Mouse (Mus musculus) lung, embryonic 14.5 days (tissue): ENCODE results near the gene Tpsb2. TPM values are rescaled to one million over a fixed set of nuclear protein-coding genes. Genes with fewer than 3 reads are reported as not detected.

Source experiments
- ATAC-seq: fragments of 200-750 bp; cut with Nextera tagmentation; 2 replicates; pipeline ENCODE4 v1.8.0; 2017; ENCODE audit warnings: mild to moderate bottlenecking, moderate TSS enrichment, moderate library complexity; ENCODE audit not compliant: insufficient read depth
- DNase-seq: peaks from one replicate; pipeline ENCODE4 v3.0.0-alpha.2; 2015
- H3K27ac ChIP-seq: fragments of 300-500 bp; sonication (generic); 2 replicates; pipeline ENCODE4 v1.5.1; 2014; ENCODE audit warnings: low read depth, mild to moderate bottlenecking, moderate library complexity
- H3K27me3 ChIP-seq: fragments of 300-500 bp; sonication (generic); 2 replicates; pipeline ENCODE4 v1.6.1; 2014; ENCODE audit warnings: low read length, control low read depth; ENCODE audit not compliant: insufficient read depth
- H3K36me3 ChIP-seq: fragments of 300-500 bp; sonication (generic); 2 replicates; pipeline ENCODE4 v1.6.1; 2014; ENCODE audit warnings: control low read depth; ENCODE audit not compliant: insufficient read depth
- H3K4me1 ChIP-seq: fragments of 300-500 bp; sonication (generic); 2 replicates; pipeline ENCODE4 v1.6.1; 2014; ENCODE audit warnings: antibody characterized with exemption, control low read depth; ENCODE audit not compliant: insufficient read depth
- H3K4me2 ChIP-seq: fragments of 300-500 bp; sonication (generic); 2 replicates; pipeline ENCODE4 v1.6.1; 2014; ENCODE audit warnings: mild to moderate bottlenecking
- H3K4me3 ChIP-seq: fragments of 300-500 bp; sonication (generic); 2 replicates; pipeline ENCODE4 v1.5.1; 2014; ENCODE audit warnings: low read depth, low read length
- H3K9ac ChIP-seq: fragments of 300-500 bp; sonication (generic); 2 replicates; pipeline ENCODE4 v1.6.1; 2014
- H3K9me3 ChIP-seq: fragments of 300-500 bp; sonication (generic); 2 replicates; pipeline ENCODE4 v1.6.1; 2016; ENCODE audit warnings: low read depth, low read length, control low read depth
- CTCF ChIP-seq: IDR thresholded peaks from 2 replicates; pipeline ENCODE4 v1.5.1; 2016; ENCODE audit warnings: antibody characterized with exemption, low read depth
- WGBS: fragments of 180-500 bp; shearing (Covaris S2); extraction: QIAGEN DNeasy Blood & Tissue Kit; methylation state at CpG from one replicate; pipeline ENCODE4 v1.1.7; 2014; 5-methylcytosine and 5-hydroxymethylcytosine counted together
- polyA plus RNA-seq: library from polyadenylated mRNA; unstranded; fragments of >200 nt; fragmentation: Nextera tagmentation; extraction: Ambion mirVana; gene quantifications from 2 replicates; pipeline ENCODE4 v1.2.1, GENCODE M21; 2014

The Tpsb2 gene
- polyA plus RNA-seq, 1 experiment from 2014 or later, result 1.3 TPM

GRCm38 (mm10) chr17:25341490-25341889 lies 24.6 kb upstream of the Tpsb2 start:
- no peak overlapping the region for H3K9ac ChIP-seq
- TF ChIP-seq CTCF, result no peak
- no peaks in the 10 kb centered on the region for H3K4me1 ChIP-seq
- no peak overlapping the region for H3K4me3 ChIP-seq
- ATAC-seq (no peak), DNase-seq (no peak)
- H3K36me3 ChIP-seq, result no peaks in the 10 kb centered on the region
- no peak overlapping the region for H3K4me2 ChIP-seq
- no peaks in the 10 kb centered on the region for H3K9me3 ChIP-seq
- no peak overlapping the region for H3K27ac ChIP-seq
- WGBS, result 22% methylated on average over 3 of the region's 3 CpGs
- H3K27me3 ChIP-seq, result no peaks in the 10 kb centered on the region

- no peaks in the 10 kb centered on the region for H3K4me1 ChIP-seq
- H3K4me3 ChIP-seq, result no peak within 1 kb of the TSS
- DNase-seq (no peak), ATAC-seq (no peak)
- TF ChIP-seq CTCF, result no peak
- no peak within 1 kb of the TSS for H3K4me2 ChIP-seq
- no peak within 1 kb of the TSS for H3K9ac ChIP-seq
- WGBS, result 93% methylated on average over 4 of the region's 4 CpGs
- H3K27me3 ChIP-seq, result no peaks in the 10 kb centered on the region
- no peaks in the 10 kb centered on the region for H3K36me3 ChIP-seq
- no peaks in the 10 kb centered on the region for H3K9me3 ChIP-seq
- H3K27ac ChIP-seq, result no peak within 1 kb of the TSS
These were observed 20.6 kb upstream of the Tpsb2 start, which contains the start of gene Tpsab1 for GRCm38 (mm10) chr17:25345462-25345861. Tpsab1 (minus strand) TSS chr17:25345562.

- DNase-seq, result no peak
- Histone ChIP-seq H3K9ac (no peak overlapping the region), H3K27ac (no peak overlapping the region), H3K4me1 (no peaks in the 10 kb centered on the region), H3K9me3 (no peaks in the 10 kb centered on the region), H3K4me2 (no peak overlapping the region), H3K36me3 (no peaks in the 10 kb centered on the region), H3K27me3 (no peaks in the 10 kb centered on the region), H3K4me3 (no peak overlapping the region)
- WGBS, result 63% methylated on average over 2 of the region's 2 CpGs
- no peak for ATAC-seq
- TF ChIP-seq CTCF, result no peak
These were observed 4.8 kb upstream of the Tpsb2 start for GRCm38 (mm10) chr17:25361291-25361690.

- Histone ChIP-seq H3K9ac (no peak overlapping the region), H3K4me1 (no peaks in the 10 kb centered on the region), H3K27me3 (no peaks in the 10 kb centered on the region), H3K36me3 (no peaks in the 10 kb centered on the region), H3K4me3 (no peak overlapping the region), H3K4me2 (no peak overlapping the region), H3K9me3 (no peaks in the 10 kb centered on the region), H3K27ac (no peak overlapping the region)
- DNase-seq (peak; percentile 61), ATAC-seq (no peak)
- 9% methylated on average over 1 of the region's 1 CpGs for WGBS
- TF ChIP-seq CTCF, result peak; percentile 81
These were observed 2.4 kb upstream of the Tpsb2 start for GRCm38 (mm10) chr17:25363726-25364125.

GRCm38 (mm10) chr17:25368973-25369372 lies 2.9 kb downstream of the Tpsb2 start, which contains the start of gene Tpsg1:
Tpsg1 (plus strand) TSS chr17:25369273.
- no peak for TF ChIP-seq CTCF
- no peaks in the 10 kb centered on the region for H3K4me1 ChIP-seq
- H3K27ac ChIP-seq, result no peak within 1 kb of the TSS
- no peaks in the 10 kb centered on the region for H3K9me3 ChIP-seq
- no peak within 1 kb of the TSS for H3K4me2 ChIP-seq
- H3K36me3 ChIP-seq, result no peaks in the 10 kb centered on the region
- H3K9ac ChIP-seq, result no peak within 1 kb of the TSS
- ATAC-seq, result no peak
- no peak for DNase-seq
- no peak within 1 kb of the TSS for H3K4me3 ChIP-seq
- H3K27me3 ChIP-seq, result no peaks in the 10 kb centered on the region
- 62% methylated on average over 3 of the region's 3 CpGs for WGBS

- WGBS, result 75% methylated on average over 8 of the region's 8 CpGs
- Histone ChIP-seq H3K27ac (no peak overlapping the region), H3K27me3 (no peaks in the 10 kb centered on the region), H3K4me2 (no peak overlapping the region), H3K4me1 (no peaks in the 10 kb centered on the region), H3K9ac (no peak overlapping the region), H3K9me3 (no peaks in the 10 kb centered on the region), H3K4me3 (no peak overlapping the region), H3K36me3 (0 out of 2 replicates have a peak, but pooled peaks cover 3% of the 10 kb centered on the region)
- no peak for TF ChIP-seq CTCF
- ATAC-seq, result no peak
- no peak for DNase-seq
These were observed 6.4 kb downstream of the Tpsb2 start for GRCm38 (mm10) chr17:25372491-25372890.

- TF ChIP-seq CTCF, result peak; percentile 64
- Histone ChIP-seq H3K4me2 (no peak overlapping the region), H3K27me3 (no peaks in the 10 kb centered on the region), H3K27ac (no peak overlapping the region), H3K4me1 (no peaks in the 10 kb centered on the region), H3K9ac (no peak overlapping the region), H3K4me3 (no peak overlapping the region), H3K36me3 (0 out of 2 replicates have a peak, but pooled peaks cover 3% of the 10 kb centered on the region), H3K9me3 (no peaks in the 10 kb centered on the region)
- ATAC-seq (peak; percentile 73; the same call in 1 of the 2 replicates), DNase-seq (peak; percentile 65)
- WGBS, result 28% methylated on average over 9 of the region's 9 CpGs
These were observed 7.9 kb downstream of the Tpsb2 start for GRCm38 (mm10) chr17:25374011-25374410.

GRCm38 (mm10) chr17:25394526-25394925 lies 28.4 kb downstream of the Tpsb2 start:
- Histone ChIP-seq H3K27ac (no peak overlapping the region), H3K4me2 (no peak overlapping the region), H3K9me3 (no peaks in the 10 kb centered on the region), H3K9ac (no peak overlapping the region), H3K36me3 (no peaks in the 10 kb centered on the region), H3K4me1 (no peaks in the 10 kb centered on the region), H3K4me3 (no peak overlapping the region), H3K27me3 (no peaks in the 10 kb centered on the region)
- 71% methylated on average over 4 of the region's 4 CpGs for WGBS
- DNase-seq (no peak), ATAC-seq (no peak)
- no peak for TF ChIP-seq CTCF
